Mouse (Mus musculus): ENCODE data around the gene Chid1. TPM values are rescaled to one million over a fixed set of nuclear protein-coding genes. Genes with fewer than 3 reads are reported as not detected.
A peak's percentile ranks its signal among the peaks of the same experiment; 100 is the strongest.

Chid1 gene
- polyA plus RNA-seq, 1 experiment = 45.8 TPM

DNA sequence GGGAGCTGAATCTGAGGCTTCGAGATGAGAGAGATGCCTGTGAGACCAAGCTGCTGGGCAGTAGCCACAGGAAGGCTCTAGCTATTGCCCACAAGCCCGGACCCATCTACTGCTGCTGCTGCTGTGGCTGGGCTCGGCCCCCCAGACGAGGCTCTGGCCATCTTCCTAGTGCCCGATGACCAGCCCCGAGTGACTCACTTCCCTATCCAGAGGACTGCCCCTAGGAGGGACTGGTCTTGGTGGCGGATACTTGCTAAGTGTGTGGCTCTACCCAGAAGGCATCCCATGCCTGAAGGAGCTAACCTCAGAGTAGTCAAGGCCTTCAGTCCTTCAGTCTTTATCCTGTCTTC, 73.6 kb downstream of the Chid1 start:
- Histone ChIP-seq H3K4me1 (ENCODE audit: control insufficient read depth, insufficient read depth, low read length) (peaks cover 13% of the 10 kb centered on the region; the same call in 1 of the 2 replicates), H3K27ac (ENCODE audit: insufficient read depth, low read length) (peak overlapping the region; percentile 63), H3K4me3 (ENCODE audit: insufficient read depth, low read length) (no peak overlapping the region)
- TF ChIP-seq CTCF (IDR thresholded peaks at IDR 0.05; ENCODE audit: borderline replicate concordance, insufficient read depth, low read length) = no peak
- TF ChIP-seq POLR2A (IDR thresholded peaks at IDR 0.05; ENCODE audit: low read depth, low read length) = peak; percentile 59

DNA sequence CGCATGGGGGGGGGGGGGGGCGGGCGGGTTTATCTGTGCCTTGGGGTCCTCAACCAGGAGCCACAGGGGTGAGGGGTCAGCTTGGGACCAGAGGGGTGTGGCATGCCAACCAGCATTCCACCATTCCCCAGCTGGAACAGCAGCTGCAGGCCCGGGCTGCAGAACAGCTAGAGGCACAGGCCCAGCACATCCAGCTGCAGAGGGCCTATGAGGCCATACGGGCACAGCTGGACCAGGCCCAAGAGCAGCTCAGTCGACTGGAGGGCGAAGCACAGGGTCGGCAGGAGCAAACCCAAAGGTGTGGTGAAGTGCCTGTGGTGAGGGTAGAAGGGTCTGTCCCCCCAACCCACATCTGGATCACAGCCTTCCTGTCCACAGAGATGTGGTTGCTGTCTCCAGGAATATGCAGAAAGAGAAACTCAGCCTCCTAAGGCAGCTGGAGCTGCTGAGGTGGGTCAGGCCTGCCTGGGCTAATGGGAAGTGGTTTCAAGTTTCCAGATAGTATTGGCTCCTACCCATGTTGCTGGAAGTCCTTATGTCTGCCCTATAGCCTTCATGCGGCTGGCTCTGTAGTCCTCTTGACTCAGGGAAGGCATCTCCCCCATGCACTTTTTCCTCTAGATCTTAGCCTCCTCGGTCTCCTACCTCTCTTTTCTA, 74.1 kb downstream of the Chid1 start:
- TF ChIP-seq POLR2A (IDR thresholded peaks at IDR 0.05; ENCODE audit: low read depth, low read length) = no peak
- TF ChIP-seq CTCF (IDR thresholded peaks at IDR 0.05; ENCODE audit: borderline replicate concordance, insufficient read depth, low read length) = no peak
- Histone ChIP-seq H3K4me1 (ENCODE audit: control insufficient read depth, insufficient read depth, low read length) (peaks cover 13% of the 10 kb centered on the region; the same call in 1 of the 2 replicates), H3K4me3 (ENCODE audit: insufficient read depth, low read length) (no peak overlapping the region), H3K27ac (ENCODE audit: insufficient read depth, low read length) (peak overlapping the region; percentile 63)

DNA sequence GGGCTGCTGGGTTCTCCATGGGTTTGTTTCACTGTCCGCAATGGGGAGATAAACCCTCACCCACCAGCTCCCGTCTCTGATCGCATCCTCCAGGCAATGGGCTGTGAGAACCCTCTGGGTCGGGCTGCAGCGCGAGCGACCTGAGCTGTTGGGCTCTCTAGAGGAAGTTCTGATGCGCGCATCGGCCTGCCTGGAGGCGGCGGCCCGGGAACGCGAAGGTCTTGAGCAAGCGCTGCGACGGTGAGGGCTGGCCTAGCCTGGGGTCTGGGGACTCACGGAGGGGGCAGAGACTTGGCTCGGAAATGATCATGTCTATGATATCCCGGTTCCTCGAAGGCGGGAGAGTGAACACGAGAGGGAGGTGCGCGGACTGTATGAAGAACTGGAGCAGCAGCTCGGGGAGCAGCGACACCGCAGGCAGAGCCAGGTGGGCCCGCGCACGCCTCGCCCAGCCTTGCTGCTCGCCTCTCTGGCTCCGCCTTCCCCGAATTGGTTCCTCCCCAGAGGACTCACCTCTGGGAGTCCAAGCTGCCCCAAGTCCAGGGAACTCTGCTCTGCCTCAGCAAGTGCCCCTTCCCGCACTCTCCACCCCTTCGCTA, 75.0 kb downstream of the Chid1 start:
- TF ChIP-seq POLR2A (IDR thresholded peaks at IDR 0.05; ENCODE audit: low read depth, low read length) = no peak
- TF ChIP-seq CTCF (IDR thresholded peaks at IDR 0.05; ENCODE audit: borderline replicate concordance, insufficient read depth, low read length) = no peak
- Histone ChIP-seq H3K4me3 (ENCODE audit: insufficient read depth, low read length) (no peak overlapping the region), H3K27ac (ENCODE audit: insufficient read depth, low read length) (no peak overlapping the region), H3K4me1 (ENCODE audit: control insufficient read depth, insufficient read depth, low read length) (peaks cover 13% of the 10 kb centered on the region; the same call in 1 of the 2 replicates)

DNA sequence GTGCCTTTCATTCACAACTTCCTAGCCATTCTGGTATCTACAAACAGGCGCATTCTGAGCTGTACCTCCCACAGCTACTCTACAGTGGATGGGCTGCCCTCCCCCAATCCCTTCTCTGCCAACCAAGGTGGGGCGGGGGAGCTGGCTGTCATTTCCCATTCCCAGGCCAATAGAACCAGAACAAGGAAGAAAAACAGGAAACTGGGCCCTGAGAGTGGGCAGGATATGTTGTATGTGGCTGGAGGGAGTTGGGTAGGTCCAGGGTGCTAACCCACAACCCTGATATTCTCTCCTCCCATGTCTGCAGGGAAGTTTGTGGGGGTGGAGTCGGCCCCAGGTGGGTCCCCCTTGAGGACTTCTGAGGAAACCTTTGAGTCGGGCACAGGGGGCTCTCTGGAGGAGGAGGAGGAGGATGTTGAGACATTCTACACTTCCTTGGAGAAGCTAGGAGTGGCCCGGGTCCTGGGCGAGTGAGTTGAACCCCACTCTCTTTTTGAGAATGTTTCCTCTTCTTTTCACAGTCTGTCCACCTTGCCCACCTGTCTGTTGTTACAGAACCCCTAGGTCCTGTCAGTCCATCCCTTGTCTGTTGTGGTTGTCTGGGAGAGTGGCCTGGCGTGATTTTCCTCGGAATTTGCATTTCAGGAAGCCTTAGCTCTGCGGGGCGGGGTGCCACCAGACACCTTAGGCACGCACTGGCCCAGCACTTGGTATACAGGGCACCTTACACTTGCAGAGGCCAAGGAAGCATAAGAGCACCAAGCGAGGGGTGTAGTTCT, 75.6 kb downstream of the Chid1 start:
- TF ChIP-seq POLR2A (IDR thresholded peaks at IDR 0.05; ENCODE audit: low read depth, low read length) (no peak), CTCF (IDR thresholded peaks at IDR 0.05; ENCODE audit: borderline replicate concordance, insufficient read depth, low read length) (no peak)
- H3K27ac ChIP-seq (ENCODE audit: insufficient read depth, low read length) = no peak overlapping the region
- H3K4me1 ChIP-seq (ENCODE audit: control insufficient read depth, insufficient read depth, low read length) = peaks cover 13% of the 10 kb centered on the region; the same call in 1 of the 2 replicates
- H3K4me3 ChIP-seq (ENCODE audit: insufficient read depth, low read length) = no peak overlapping the region

DNA sequence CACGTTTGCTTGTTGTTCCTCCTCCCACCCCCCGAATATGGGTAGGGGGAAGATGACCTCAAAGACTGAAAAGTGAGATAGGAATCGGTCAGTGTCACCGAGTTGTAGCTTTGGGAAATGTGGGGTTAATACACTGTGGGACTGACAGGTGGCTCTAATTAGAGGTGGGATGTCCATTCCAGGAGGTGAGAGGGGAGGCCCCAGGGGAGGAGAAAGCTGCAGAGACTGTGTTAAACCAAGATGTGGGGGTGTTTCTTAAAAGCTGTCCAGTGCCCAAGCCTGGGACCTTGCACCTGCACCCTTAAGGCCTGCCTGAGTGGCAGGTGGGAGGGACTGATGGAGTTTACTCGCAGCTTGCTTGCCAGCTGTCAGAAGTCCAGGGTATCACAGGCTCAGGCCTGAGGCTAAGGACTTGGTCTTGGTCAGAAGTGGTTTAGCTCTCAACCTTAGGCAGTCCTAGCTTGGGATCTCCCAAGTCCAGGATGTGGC, 77.3 kb downstream of the Chid1 start:
- TF ChIP-seq CTCF (IDR thresholded peaks at IDR 0.05; ENCODE audit: borderline replicate concordance, insufficient read depth, low read length) (no peak), POLR2A (IDR thresholded peaks at IDR 0.05; ENCODE audit: low read depth, low read length) (no peak)
- Histone ChIP-seq H3K4me1 (ENCODE audit: control insufficient read depth, insufficient read depth, low read length) (peaks cover 13% of the 10 kb centered on the region; the same call in 1 of the 2 replicates), H3K4me3 (ENCODE audit: insufficient read depth, low read length) (no peak overlapping the region), H3K27ac (ENCODE audit: insufficient read depth, low read length) (no peak overlapping the region)

DNA sequence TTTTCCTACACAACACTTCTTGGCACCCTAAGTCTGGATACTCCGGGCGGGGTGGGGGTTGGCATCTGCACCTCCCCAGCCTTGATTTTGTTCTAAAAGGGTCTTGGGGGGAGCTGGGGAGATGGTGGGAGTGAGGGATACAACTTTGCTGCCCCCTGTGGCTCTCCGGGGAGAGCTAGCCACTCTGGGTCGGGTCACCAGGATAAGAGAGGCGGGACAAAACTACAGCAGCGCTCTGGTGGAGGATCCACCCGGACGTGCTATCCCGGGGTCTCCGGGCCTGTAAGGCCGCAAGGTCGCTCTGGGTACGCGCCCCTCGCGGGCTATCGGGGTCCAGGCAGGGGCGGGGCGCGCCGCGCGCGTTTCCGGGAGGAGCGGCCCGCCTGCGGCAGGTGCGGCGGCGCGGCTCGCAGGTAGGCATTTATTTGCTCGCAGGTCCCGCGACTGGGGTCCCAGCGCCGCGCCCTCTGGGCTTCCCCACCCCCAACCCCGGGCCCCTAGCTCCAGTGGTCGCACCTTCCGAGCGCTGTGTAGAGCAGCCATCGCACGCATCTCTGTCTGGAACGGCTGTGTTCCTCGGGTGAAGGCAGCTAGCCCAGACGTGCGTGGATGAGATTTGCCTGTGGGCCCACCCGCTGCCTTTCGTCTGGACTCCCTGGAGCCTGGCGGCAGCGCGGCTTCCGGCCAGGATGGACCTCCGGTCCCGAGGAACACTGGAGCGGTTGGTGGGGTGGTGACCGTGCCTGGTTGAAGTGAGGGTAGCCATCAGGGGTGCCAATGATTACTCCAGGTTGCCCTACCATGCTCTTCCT, 77.9 kb downstream of the Chid1 start:
- peak overlapping the region; percentile 33 for H3K4me3 ChIP-seq (ENCODE audit: insufficient read depth, low read length)
- H3K27ac ChIP-seq (ENCODE audit: insufficient read depth, low read length) = no peak overlapping the region

DNA sequence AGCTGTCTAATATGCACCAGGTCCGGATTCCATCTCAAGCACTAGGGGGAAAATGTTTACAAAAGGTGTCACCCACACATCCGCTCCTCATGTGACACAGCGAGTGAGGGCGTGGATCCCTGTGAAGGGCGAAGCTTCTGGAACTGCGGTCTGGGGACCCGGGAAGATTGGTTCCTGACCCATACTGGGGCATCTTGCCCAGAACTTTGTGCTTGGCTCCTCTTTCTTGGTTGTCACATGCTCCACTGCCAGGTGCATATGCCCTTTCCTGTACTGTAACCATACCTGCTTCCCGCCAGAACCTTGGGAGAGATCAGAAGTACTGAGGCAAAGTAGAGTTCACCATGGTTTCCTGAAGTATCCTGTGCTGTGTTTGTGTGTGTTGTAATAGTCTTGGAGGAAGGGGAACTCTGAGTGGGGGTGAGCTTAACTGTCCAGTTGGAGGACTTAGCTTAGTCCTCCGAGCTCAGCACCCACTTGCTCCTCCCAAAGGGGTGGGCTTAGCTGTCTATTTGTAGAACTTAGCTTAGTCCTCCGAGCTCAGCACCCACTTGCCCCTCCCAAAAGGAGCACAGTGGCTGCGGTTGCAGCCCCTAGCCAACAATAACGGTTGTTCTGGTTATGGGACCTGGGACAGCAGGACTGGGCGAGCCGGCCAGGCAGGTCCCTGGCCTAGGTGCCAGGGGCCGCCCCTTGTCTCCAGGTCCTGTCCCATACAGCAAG, 79.1 kb downstream of the Chid1 start, which contains the start of gene Cracr2b:
TSS of gene Cracr2b (plus strand) at position 704 of the 723 bp plus-strand sequence.
- H3K4me1 ChIP-seq (ENCODE audit: control insufficient read depth, insufficient read depth, low read length) = peaks cover 9% of the 10 kb centered on the region; the same call in 1 of the 2 replicates
- H3K27ac ChIP-seq (ENCODE audit: insufficient read depth, low read length) = no peak within 1 kb of the TSS
- peak within 1 kb of the TSS; percentile 33 for H3K4me3 ChIP-seq (ENCODE audit: insufficient read depth, low read length)
- TF ChIP-seq CTCF (IDR thresholded peaks at IDR 0.05; ENCODE audit: borderline replicate concordance, insufficient read depth, low read length) (no peak), POLR2A (IDR thresholded peaks at IDR 0.05; ENCODE audit: low read depth, low read length) (no peak)

More for the DNA sequence above, 77.9 kb downstream of the Chid1 start:
- no peak for TF ChIP-seq CTCF (IDR thresholded peaks at IDR 0.05; ENCODE audit: borderline replicate concordance, insufficient read depth, low read length)
- peaks cover 11% of the 10 kb centered on the region; the same call in 1 of the 2 replicates for H3K4me1 ChIP-seq (ENCODE audit: control insufficient read depth, insufficient read depth, low read length)

DNA sequence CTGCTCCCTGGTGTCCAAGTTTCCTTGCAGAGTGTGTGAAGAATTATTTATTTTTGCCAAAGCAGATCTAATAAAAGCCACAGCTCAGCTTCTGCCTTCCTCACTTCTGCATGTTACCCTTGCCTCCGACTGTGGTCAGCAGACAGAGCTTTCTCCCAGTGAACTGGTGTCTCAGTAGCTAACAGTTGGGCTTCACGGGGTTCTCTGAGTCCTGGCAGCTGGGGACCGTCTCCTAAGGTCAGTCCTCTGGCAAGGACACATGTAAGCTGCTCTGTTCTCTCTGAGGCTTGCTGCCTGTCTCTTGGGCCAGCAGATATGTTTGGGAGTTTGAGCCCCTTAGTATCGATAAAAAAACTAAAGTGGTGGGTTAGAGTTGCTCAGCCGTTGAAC, 79.7 kb downstream of the Chid1 start:
- no peak overlapping the region for H3K27ac ChIP-seq (ENCODE audit: insufficient read depth, low read length)
- H3K4me3 ChIP-seq (ENCODE audit: insufficient read depth, low read length) = no peak overlapping the region
- H3K4me1 ChIP-seq (ENCODE audit: control insufficient read depth, insufficient read depth, low read length) = 0 out of 2 replicates have a peak, but pooled peaks cover 7% of the 10 kb centered on the region
- TF ChIP-seq CTCF (IDR thresholded peaks at IDR 0.05; ENCODE audit: borderline replicate concordance, insufficient read depth, low read length) (no peak), POLR2A (IDR thresholded peaks at IDR 0.05; ENCODE audit: low read depth, low read length) (no peak)

Data from embryonic fibroblast, embryonic 13.5 days (primary cell).